Mouse (Mus musculus) hematopoietic stem cell, adult 5-6 weeks (primary cell): Measurements from ENCODE around the gene Dlg5. TPM values are rescaled to one million over a fixed set of nuclear protein-coding genes. Genes with fewer than 3 reads are reported as not detected.

Experiments
- ATAC-seq, 2 experiments: fragments of 125-278 bp in 1 of 2; replicated peaks in 1 of 2; 2 replicates each; pipeline ENCODE4 v1.8.0; 2016 to 2017; ENCODE audit warnings: inconsistent platforms in 2 of 2, mild to moderate bottlenecking in 2 of 2, moderate number of reproducible peaks in 2 of 2, low read depth in 1 of 2, moderate TSS enrichment in 1 of 2; ENCODE audit not compliant: low FRiP score in 2 of 2, poor library complexity in 2 of 2, severe bottlenecking in 2 of 2, insufficient read depth in 1 of 2, low TSS enrichment in 1 of 2
- total RNA-seq: library from RNA; stranded (forward); fragments of 172-1452, 232-1000 nt; gene quantifications from 2 replicates; pipeline ENCODE4 v1.2.3, GENCODE M21; 2017

The Dlg5 gene
- total RNA-seq, 1 experiment from 2014 or later = 0.99 TPM

DNA sequence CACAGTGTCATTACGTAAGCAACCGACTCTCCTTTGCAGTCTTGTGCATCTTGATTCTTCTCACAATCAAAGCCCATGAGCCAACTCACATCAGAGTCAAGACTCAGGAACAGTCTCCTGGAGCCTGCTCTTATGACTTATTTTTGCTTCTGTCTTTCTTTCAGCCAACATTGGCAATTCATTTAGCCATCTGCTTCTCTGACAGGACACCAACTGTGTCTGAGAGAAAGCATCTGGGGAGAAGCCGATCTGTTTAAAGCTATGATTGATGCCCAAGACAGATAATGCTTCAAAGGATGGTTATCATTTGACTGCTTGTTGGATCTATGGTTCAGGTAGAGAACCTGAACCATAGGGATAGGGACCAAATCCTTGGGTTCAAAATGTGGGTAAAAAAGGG is 153.3 kb downstream of the Dlg5 start:
- no peak for ATAC-seq

DNA sequence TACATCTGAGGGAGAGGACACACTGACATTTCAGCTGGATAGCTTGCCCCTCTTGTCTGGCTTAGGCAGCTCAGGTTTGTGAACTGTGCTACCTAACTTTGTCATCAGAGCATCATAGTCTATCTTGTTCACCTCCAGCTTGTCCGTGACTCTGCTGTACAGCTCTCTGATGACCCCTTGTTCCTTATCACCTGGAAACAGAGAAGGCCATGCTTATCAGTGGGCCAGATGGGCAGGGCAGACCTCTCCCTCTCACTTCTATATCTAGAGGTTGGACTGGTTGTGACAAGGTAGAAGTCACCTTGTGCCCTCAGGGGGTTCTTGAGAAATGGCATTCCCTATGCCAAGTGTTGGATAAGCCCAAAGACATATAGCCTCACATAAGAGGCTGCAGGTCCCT is 154.9 kb downstream of the Dlg5 start:
- ATAC-seq = no peak

DNA sequence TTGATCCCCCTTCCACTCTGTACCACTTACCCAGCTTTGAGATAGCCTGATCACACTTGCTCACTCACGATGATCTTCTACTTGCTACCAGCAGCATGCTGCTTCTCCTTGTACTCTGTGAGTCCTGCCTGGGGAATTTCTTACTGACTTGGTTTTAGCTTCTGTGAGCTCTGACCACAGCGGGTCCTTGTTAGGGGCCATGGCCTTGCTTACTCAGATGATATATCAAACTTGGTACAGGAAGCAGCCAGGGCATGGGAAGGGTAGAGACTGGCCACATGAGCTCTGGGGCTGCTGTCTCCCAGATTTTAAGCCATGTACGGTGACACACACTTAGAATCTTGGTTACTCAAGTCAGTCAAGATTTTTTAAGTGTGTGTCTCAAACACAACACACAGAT is 156.5 kb downstream of the Dlg5 start:
- no peak for ATAC-seq

DNA sequence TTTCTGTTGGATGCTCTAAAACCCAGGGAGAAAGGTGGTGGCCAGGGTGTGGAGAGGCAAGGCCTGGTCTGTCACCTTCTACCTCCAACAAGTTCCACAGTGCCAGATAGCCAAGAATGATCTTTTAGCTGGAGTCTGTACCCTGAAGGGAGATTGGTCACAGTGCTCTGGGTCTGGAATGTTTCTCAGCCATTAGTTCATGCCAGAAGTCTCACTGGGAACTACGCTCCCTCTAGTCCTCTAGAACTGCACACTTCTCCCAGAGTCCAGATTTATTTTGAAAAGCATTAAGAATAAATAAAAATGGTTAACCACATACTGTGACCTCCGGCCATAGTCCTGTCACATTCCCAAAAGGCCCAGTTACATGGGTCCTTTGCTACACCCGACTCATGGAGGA is 158.3 kb downstream of the Dlg5 start:
- ATAC-seq = no peak

DNA sequence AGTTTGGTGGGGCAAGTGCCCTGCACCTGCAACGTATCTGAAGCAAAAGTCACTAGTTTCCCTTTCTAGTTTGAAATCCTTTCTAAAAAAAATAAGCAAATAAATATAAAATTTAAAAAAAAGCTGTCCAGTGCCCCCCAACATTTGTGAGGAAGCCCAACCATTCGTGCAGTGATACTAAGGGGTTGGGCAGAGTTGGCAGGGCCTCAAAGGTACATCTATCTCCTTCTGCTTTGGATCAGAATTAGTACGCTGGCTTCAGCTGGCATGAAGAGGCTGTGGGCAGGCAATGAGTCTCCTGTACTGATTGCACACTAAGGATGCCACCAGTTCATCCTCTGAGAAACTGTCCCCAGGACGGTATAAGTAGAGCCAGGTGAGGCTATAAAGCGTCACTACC is 159.2 kb downstream of the Dlg5 start:
- no peak for ATAC-seq

Other genes with a start within 250 kb of the Dlg5 start
- not detected in 2 replicates for gene Kcnma1, start 231.4 kb downstream of the Dlg5 start, total RNA-seq
- gene E330034G19Rik, start 47.3 kb upstream of the Dlg5 start, total RNA-seq = not detected in 2 replicates
- gene Polr3a, start 241.1 kb upstream of the Dlg5 start, total RNA-seq = 13.4 and 15.5 TPM in 2 replicates
- gene Rps24, start 241.2 kb upstream of the Dlg5 start, total RNA-seq = 6,684 and 7,292 TPM in 2 replicates